8 mouse cellular contexts compared by ENCODE assay signal in genomic region chr5:24076986-24077718, GRCm38 (mm10). TPM values are rescaled to one million over a fixed set of nuclear protein-coding genes. Genes with fewer than 3 reads are reported as not detected.
DNase-seq lines count a peak whose midpoint lies in the region; ATAC-seq and TF ChIP-seq lines count a peak whose summit lies in the region.

No protein-coding gene starts in this region.

- peak overlapping the region; percentile 53 for H3K4me2 ChIP-seq in hindbrain, embryonic 15.5 days

- peak; percentile 72 to 73 for DNase-seq in cerebellum, postnatal 36 days
- DNase-seq in frontal cortex, postnatal 36 days (ENCODE audit: low spot score in 2 of 2) = peak; percentile 61 to 80
- peak; percentile 69 to 72 for DNase-seq in left cerebral cortex, adult 2 months (ENCODE audit: extremely low spot score in 1 of 2, low spot score in 2 of 2)
- peak; percentile 75 to 82 for DNase-seq in right cerebral cortex, adult 2 months (ENCODE audit: low spot score in 2 of 2)
- DNase-seq in urinary bladder, postnatal 36 days (ENCODE audit: low spot score in 2 of 2) = peak; percentile 51 to 80

- H3K36me3 ChIP-seq in hindbrain, embryonic 15.5 days = no peaks in the 10 kb centered on the region

- H3K4me1 ChIP-seq in hindbrain, embryonic 15.5 days (replicated peaks) = peaks cover 14% of the 10 kb centered on the region

- WGBS in hindbrain, embryonic 15.5 days = under 1% methylated on average over 14 of the region's 15 CpGs

- intact Hi-C loops in left cerebral cortex, adult 2 months (cut with DNase I) = loop anchor here (1.0 to 5.0 kb wide), 2 partner anchors 50 to 186 kb away; no protein-coding TSS in a partner anchor

- H3K27ac ChIP-seq in hindbrain, embryonic 15.5 days (replicated peaks) = peak overlapping the region; percentile 80
- H3K27ac ChIP-seq in left cerebral cortex, adult 2 months = peak overlapping the region; percentile 69

- peak overlapping the region; percentile 26 for H3K4me3 ChIP-seq in hindbrain, embryonic 15.5 days
- H3K4me3 ChIP-seq in left cerebral cortex, adult 2 months = peak overlapping the region; percentile 41

- no peaks in the 10 kb centered on the region for H3K27me3 ChIP-seq in hindbrain, embryonic 15.5 days

- no peaks in the 10 kb centered on the region for H3K9me3 ChIP-seq in hindbrain, embryonic 15.5 days

- H3K9ac ChIP-seq in hindbrain, embryonic 15.5 days = no peak overlapping the region

- TF ChIP-seq CTCF in left cerebral cortex, adult 2 months (IDR thresholded peaks at IDR 0.05) = peak; percentile 80

- ATAC-seq in activated CD4-positive, CD25-positive, alpha-beta regulatory T cell, adult 4 months = peak; percentile 63
- peak; percentile 87 for ATAC-seq in hindbrain, embryonic 15.5 days (ENCODE audit: low FRiP score, low read depth)
- ATAC-seq in megakaryocyte, adult 5-6 weeks (ENCODE audit: poor library complexity, severe bottlenecking) = peak; percentile 84

RNA-seq across cellular contexts. Expression of gene Klhl7, which starts 23.3 kb away (rescaled TPM):
- 10 to 100 TPM in 1 of 2 experiments, 1 to 10 TPM in 1; 7.4 to 10.1 TPM for polyA plus RNA-seq in activated CD4-positive, CD25-positive, alpha-beta regulatory T cell, adult 4 months (2017; shearing (Covaris generic))
- polyA plus RNA-seq in hindbrain, embryonic 15.5 days (2015; fragmentation: Nextera tagmentation; extraction: Ambion mirVana) = 129 and 133 TPM in 2 replicates
- 10 to 100 TPM; 88.2 TPM for total RNA-seq in left cerebral cortex, adult 2 months (2021)
- 12.3 and 16.7 TPM in 2 replicates for total RNA-seq in megakaryocyte, adult 5-6 weeks (2015)
- 10.5 and 12.5 TPM in 2 replicates for total RNA-seq in megakaryocyte, adult 5-6 weeks (2017)

RNA-seq across cellular contexts. Expression of gene Fam126a, which starts 46.7 kb away (rescaled TPM):
- polyA plus RNA-seq in activated CD4-positive, CD25-positive, alpha-beta regulatory T cell, adult 4 months (2017; shearing (Covaris generic)) = 10 to 100 TPM in 1 of 2 experiments, 1 to 10 TPM in 1; 9.3 to 10.1 TPM
- polyA plus RNA-seq in hindbrain, embryonic 15.5 days (2015; fragmentation: Nextera tagmentation; extraction: Ambion mirVana) = 31.0 and 31.2 TPM in 2 replicates
- total RNA-seq in left cerebral cortex, adult 2 months (2021) = 10 to 100 TPM; 14.9 to 19.6 TPM
- total RNA-seq in megakaryocyte, adult 5-6 weeks (2015) = 21.9 and 23.8 TPM in 2 replicates
- total RNA-seq in megakaryocyte, adult 5-6 weeks (2017) = 21.6 and 23.1 TPM in 2 replicates

Comparison
In these comparisons a context has a peak if more than half of its experiments do, and no peak if none do; other contexts are left out.
1. Peak in every context shown above with its lines: DNase-seq, ATAC-seq, H3K4me3 ChIP-seq and H3K27ac ChIP-seq.
2. RNA of gene Klhl7, which starts 23.3 kb away (total RNA-seq): 88.2 TPM in left cerebral cortex, adult 2 months; 10.5 to 16.7 TPM in megakaryocyte, adult 5-6 weeks; every median in the first group is over 4 times any median in the second.